Mouse (Mus musculus) fat pad, adult 2 months (tissue): ENCODE measurements around the gene Strc.
"Not testable (repeated sequence)": the region's sequence is repeated elsewhere in the genome, so short reads cannot be mapped to it uniquely, and the experiment has no call there.

Experiments
- DNase-seq: peaks from one replicate; pipeline ENCODE4 v3.0.0-alpha.2; 2011; ENCODE audit warnings: low read depth, low spot score; ENCODE audit errors: extremely low read depth

Strc gene

DNA sequence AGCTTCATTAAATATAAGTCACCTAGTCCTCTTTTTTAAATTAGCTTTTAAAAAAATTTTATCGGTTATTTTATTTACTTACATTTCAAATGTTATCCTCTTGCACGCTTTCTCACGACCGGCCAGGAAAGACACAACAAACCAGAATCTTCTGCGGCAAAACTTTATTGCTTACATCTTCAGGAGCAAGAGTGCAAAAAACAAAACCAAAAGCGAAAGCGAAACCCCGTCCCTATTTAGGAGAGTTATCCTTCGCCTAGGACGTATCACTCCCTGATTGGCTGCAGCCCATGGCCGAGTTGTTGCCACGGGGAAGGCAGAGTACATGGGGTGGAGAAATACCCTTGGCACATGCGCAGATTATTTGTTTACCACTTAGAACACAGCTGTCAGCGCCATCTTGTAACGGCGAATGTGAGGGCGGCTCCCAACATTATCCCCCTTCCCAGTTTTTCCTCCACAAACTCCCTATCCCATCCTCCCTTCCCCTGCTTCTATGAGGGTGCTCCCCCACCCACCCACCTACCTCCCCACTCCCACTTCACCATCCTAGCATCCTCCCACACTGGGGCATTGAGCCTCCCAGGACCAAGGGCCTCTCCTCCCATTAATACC lies at the start of gene Strc:
Gene Strc, minus strand, starts transcription at position 208 of the 615 bp plus-strand sequence.
- not testable (repeated sequence) for DNase-seq

DNA sequence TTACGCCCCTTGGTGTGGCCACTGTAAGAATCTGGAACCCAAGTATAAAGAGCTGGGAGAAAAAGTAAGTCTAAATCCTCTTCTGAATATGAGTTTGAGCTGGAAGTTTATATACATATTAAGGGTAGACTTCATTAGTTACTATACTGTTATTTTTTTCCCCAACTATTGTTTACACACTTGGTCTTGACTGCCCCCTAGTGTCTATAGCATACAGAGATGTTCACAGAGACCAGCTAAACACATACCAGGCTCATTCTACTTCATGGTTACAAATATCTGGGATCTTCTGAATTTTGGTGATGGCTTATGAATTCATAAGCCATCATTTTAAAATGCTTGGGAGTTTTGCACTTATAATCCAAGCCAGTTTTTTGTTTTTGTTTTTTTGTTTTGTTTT lies 47.9 kb upstream of the Strc start:
- DNase-seq = no peak

DNA sequence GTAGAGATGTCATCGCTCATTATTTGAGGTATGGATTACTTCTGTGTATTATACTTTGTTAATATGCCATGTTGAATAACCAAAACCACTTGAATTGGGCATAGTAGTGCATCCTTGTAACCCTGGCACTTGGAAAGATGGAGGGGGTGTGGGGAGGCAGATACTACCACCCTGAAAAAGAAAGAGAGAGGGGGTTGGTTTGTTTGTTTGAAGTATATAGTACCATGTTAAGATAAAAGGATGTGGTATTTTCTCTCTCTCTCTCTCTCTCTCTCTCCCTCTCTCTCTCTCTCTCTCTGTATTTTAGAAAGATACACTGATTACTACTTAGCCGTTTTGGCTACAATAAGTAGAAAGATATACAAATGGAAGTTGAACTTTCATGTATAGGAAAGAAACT lies 38.9 kb upstream of the Strc start:
- DNase-seq = no peak

DNA sequence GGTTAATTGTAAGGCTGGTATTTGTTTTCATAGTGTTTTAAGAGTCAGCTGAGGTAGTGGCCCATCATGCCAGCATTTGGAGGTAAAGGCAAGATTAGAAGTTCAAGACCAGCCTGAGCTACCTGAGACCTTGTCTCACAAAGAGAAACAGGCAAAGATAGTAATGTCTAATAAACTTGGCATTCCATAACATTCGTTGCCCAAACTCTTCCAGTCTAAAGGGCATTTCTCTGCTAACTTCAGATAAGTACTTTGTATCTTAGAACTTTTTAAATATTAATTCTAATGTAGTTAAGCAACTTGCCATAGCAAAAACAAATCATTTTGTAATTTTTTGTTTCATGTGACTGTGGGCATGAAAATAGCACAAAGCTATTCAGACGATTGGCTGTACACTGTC lies 36.2 kb upstream of the Strc start:
- DNase-seq = no peak

DNA sequence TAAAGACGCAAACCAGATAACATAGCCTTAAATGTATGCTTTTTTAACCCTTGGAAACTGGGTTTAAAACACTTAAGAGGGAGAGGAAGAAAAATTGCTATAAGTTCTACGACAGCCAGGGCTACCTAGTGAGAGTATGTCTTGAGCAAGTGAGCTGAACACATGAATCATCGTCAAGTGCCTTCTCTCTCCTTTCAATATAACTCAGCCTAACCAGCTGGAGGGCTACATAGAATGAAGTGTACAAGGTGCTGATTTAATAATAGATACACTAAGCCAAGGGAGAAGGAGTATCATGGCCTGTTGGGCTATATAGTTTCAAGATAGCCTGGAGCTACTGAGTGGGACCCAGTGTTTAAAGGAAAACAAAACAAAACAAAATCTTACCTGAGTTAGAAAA lies 31.5 kb upstream of the Strc start:
- no peak for DNase-seq

DNA sequence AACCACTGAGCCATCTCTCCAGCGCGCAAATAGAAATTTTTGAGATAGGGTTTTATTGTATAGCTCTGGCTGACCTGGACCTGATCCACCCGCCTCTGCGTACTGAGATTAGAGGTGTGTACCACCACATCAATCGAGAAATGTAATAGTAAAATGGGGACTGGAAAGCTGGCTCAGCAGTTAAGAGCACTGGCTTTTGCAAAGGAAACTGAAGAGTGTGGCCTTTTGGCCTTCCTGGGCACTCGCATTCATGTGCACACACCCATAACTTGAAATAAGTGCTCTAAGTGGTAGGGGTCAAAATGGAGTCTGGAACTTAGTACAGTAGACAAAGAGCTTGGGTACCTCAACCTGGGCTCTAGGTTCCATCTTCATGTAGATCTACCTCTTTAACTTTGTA lies 29.4 kb upstream of the Strc start:
- DNase-seq = no peak

DNA sequence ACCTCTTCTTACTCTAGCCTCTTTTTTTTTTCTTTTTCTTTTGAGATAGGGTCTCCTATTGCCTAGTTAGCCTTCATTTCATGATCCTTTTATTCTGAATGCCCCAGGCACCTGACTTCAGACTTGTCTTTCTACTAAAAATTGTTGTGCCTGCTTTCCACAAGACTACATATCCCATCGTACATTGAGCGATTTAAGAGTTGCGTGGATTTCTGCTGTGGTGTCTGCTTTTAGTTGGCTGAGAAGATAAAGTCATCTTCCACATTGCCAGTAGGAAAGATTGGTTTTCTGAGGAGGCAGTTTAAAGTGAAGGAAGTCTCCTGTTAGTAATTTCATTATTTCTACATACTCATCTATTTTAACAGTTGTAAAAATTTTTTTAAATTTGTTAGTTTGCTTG lies 28.6 kb upstream of the Strc start:
- no peak for DNase-seq

DNA sequence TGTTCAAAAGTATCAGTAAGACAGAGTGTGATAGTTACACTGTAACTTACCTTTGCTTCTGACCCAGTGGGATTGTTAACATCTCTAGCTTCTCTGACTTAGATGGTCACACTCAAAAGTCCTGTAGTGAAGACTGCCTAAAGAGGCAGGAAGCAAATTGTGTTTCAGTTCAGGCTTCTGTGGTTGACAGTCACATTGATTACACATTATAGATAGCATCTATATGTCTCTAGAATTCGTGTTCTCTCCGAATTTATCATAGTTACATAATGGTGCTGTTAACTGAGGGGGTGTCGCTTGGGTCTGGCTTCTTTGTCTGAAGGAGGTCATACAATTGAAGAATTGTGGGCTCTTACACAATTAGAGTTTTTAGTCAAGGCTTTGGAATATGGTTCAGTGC lies 28.1 kb upstream of the Strc start:
- DNase-seq = no peak

DNA sequence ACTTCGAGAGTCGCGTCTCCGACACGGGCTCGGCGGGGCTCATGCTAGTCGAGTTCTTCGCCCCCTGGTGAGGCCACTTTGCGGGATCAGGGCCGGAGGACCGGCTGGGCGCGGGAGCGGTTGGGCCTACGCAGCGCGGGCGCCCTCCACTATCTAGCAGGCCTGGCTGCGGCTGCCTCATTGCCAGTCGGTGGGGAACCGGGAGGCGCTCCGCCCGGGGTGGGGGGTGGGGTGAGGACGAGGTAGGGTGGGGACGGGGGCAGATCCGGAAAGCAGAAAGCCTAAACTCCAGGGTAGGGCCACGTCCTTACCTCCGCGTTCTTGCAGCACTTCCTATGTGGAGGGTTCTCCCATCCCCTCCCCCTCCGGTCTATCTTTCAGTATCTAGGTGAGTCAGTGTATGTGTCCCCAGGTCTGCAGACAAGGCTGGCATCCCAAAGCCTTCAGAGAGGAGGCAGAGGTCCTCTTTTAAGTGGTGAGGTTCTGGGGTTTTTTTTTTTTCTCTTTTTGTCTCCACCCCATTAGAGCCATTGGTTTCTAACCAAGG lies 27.2 kb upstream of the Strc start:
- no peak for DNase-seq

DNA sequence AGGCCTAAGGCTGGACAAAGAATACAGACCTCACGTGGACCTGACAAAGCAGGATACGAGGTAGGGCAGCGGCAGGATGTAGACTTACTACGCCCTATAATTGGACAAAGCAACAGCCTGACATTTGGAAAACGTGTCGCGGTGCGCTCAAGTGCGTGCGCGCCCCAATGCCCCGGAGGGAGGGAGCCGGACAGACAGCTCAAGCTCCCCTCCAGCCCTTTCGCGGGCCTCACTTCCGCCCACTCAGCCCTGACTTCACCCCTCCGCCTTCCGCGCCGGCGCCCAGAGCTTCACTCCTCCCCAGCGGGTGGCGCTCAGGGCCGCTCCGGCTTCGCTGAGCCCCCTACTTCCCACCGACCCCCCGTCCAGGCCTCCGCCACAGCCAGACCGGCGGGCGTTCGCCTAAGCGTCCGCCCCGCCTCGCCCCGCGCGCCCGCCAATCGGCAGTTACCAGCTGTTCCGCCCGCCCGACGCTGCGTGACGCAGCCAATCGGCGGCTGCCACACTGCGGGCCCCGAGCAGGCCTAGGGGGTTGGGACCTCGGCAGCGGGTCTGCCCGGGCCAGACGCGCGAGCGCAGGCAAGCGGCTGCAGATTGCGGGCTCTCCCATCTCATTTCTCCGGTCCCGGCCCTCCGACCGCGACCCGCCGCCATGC lies 26.5 kb upstream of the Strc start, which contains the start of the genes Pdia3 and Catsper2:
Gene Pdia3, plus strand, starts transcription at position 389 of the 656 bp plus-strand sequence.
Gene Catsper2, minus strand, starts transcription at position 406 of the 656 bp plus-strand sequence.
- peak; percentile 13 for DNase-seq

DNA sequence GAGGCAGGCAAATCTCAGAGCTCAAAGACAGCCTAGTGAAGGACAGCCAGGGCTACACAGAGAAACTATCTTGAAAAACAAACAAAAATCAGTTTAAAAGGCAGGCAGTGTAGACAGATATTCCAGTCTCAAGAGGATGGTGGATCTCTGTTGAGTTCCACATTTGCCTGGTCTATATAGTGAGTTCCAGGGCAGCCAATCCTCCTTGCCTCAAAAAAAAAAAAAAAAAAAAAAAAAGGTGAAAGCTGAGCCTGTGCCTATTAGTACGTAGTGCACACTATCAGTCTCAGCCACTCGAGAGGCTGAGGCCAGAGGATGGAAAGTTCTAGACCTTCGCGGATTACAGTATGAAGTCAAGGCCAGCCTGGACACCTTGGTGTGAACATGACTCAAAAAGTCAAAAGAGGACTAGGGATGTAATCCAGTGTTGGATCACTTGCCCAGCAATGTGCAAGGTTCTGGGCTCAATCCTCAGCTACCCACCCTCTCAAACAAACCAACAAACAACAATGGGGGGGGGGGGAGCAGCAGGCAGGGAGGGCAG lies 25.9 kb upstream of the Strc start:
- DNase-seq = no peak

DNA sequence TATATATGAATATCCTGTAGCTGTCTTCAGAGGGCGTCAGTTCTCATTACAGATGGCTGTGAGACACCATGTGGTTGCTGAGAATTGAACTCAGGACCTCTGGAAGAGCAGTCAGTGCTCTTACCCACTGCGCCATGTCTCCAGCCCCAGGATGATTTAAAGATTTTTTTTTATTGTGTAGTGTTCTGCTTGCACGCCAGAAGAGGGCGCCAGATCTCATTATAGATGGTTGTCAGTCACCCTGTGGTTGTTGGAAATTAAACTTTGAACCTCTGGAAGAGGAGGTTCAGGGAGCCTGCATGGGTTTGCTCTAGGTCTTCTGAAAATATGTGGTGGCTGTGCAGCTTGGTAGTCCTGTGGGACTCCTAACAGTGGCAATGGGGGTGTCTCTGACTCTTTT lies 21.2 kb upstream of the Strc start:
- no peak for DNase-seq

DNA sequence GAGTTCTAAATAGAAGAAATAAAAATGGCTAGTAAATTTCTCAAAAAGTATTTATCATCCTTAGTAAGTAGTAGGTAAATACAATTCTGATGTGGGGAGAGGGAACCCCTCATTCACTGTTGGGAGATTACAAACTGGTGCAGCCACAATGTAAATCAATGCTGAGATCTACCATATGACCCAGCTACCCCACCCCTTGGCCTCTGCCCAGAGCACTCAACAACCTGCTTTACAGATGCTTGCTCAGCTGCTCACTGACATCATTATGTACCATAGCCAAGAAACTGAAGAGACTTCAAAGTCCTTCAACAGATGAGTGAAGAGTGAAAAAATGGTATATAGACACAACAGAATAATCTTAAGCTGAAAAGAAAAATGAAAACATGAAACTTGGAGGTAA lies 16.3 kb upstream of the Strc start:
- DNase-seq = no peak

DNA sequence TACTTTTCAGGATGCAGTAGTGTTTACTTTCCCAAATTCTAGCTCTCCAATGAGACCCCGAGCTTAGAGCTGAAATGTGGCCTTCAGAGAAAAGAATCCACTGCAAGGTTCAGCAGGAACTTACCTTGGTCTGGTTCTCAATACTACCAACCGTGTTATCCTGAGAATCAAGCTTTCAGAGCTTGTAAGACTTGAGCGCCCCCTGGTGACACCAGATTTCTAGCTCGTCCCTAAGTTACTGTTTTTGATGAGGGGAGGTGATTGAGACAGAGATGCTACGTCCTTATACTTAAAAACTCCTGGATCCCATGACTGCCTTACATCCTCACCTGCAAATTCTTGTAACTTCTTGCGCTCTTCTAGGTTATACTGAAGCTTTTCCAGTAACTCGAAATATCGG lies 9.7 kb upstream of the Strc start:
- DNase-seq = no peak

DNA sequence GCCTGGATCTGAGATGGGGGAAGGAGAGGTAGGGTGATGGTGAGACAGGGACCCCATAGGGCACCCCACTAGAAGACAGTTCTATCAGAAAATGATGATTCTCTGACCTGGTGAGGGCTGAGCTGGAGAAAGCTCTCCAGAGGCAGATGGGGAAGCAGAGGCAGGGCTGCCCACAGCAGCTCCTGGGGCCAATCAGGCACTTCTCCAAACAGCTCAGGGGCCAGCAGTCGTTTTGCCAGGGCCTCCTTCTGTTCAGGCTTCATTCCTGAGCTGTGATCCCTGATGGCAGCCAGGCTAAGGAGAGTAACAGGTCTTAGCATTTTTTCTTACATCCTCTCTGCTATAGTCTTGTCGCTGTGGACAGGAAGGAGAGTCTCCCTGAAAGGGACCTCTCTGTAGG lies 12.2 kb downstream of the Strc start:
- DNase-seq = no peak

DNA sequence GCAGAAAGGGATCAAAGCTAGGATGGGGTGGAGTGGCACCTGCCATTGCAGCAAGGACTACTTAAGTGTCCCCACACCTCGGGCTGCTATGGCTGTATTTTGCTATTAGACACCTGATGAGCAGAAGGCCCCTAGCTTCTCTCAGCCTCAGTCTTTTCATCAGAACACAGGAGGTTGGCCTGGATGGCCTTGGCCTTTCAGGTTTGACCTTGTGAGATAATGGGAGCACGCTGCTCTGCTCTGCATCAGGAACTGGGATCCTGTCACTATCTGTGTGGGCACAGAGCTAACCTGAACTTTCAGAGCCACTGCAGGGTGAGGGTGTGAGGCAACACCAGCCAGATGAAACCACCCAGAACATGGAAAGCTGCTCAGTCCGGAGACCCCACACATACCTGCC lies 14.7 kb downstream of the Strc start:
- no peak for DNase-seq

DNA sequence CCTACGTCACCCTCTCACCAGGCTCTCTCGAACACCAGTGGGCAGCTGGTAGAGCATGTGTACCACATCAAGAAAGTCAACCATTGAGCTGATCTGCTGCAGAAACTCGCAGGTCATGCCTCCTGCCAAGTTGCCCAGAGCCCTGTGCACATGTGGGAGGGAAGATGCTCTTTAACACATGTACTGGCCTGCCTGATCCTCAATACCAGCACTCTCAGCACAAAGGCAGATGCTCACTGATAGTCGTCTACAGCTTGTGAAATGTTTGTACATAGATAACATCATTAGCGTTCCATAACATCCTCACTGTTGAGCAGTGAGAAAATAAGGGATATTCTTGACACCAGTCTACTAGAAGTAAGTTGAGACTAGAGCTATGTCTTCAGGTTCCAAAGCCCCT lies 16.0 kb downstream of the Strc start:
- peak; percentile 69 for DNase-seq

DNA sequence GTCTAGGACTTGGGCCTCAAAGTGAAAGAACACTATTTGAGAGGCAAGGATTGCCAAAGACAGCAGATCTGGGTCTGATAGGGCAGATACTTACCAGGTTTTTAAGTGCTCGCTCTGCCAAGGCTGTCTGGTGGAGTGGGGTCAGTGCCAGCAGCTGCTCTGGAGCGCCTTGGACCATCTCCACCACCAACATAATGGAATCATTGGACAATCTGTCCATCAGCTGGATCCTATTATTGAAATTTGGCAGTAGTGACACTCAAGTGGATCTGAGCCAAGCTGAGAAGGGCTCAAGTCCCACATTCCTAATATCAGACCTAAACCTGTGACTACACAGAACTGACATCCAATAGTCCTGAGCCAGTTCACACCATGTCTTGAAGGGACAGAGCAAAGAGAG lies 18.1 kb downstream of the Strc start:
- DNase-seq = peak; percentile 36

DNA sequence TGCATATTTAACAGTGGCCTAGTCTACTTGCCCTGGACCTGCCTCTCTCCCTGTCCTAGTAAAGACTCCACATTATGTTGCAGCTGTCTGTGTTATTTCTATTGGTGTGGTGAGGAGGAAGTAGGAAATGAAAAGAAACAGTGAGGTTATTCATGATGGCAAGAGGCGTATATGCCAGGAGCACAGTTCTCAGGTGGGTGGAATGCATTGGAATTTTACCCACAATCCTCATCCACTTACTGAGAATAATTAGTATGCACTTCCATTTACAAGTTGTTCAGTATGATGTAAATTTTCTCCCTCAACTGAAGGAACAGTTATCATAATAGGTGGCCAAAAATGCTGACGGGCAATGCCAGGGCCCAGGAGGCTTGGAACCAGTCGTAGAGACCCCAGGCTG lies 23.3 kb downstream of the Strc start:
- no peak for DNase-seq

DNA sequence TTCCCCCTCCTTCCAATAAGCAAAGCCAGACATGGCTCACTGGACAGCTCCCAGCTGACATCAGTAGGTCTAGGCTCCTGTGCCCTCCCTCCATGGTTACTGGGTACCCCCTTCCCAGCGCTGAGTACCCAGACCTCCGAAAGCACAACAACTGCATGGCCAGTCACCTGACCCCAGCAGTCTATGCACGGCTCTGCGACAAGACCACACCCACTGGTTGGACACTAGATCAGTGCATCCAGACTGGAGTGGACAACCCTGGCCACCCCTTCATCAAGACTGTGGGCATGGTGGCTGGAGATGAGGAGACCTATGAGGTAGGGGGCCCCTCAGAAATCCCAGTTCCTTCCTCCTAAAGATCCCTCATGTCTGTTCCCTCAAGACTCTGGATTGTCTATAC lies 27.5 kb downstream of the Strc start:
- no peak for DNase-seq

DNA sequence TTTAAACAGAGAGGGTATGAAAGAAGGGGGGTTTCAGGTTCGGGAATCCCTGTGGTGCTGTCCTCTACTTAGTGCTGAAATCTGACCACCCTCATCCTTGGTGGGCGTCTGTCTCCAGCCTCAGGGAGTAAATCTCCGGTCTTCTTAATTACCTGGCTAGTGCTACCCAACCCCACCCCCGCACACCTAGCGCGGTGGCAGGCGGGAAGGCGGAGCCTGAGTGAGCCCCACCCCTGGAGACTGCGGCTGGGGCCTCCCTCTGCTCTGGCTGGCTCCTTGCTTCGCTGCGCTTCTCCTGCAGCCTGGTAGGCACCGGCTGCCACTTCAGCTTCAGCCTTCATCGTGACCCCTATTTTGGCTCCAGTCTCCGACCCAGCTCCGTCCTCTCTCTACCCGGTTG lies 28.6 kb downstream of the Strc start:
- peak; percentile 13 for DNase-seq

DNA sequence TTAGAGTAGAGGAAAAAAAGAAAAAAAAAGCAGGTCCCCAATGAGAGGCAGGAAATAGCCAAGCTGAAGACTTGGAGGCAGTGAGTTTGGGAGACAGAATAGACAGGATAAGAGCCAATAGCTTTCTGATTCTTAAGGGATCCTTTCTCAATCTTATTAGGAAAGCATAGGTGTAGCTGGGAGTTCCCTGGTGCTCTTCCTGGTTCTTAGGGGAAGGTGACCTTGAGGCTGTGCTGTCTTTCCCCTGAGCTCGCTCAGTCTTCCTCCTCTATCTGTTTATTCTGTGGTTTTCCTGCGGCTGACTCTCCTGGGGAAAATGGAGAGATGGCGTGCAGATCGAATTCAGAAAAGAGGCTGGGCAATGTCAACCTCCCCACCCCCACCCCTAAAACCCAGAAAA lies 29.0 kb downstream of the Strc start:
- DNase-seq = no peak
